Mouse (Mus musculus): ENCODE data around the gene Klk5. TPM values are rescaled to one million over a fixed set of nuclear protein-coding genes. Genes with fewer than 3 reads are reported as not detected.

The Klk5 gene
- polyA plus RNA-seq, 1 experiment, result not detected

GRCm38 (mm10) chr7:43873237-43873636, 31.5 kb downstream of the Klk5 start:
- no peaks in the 10 kb centered on the region for H3K79me2 ChIP-seq (ENCODE audit: control insufficient read depth, insufficient read depth)
- TF ChIP-seq MAX (IDR thresholded peaks at IDR 0.05; ENCODE audit: low read depth) (no peak), REST (IDR thresholded peaks at IDR 0.05; ENCODE audit: insufficient read depth, insufficient read length) (no peak), CEBPB (IDR thresholded peaks at IDR 0.05; ENCODE audit: insufficient read depth, poor library complexity, severe bottlenecking) (no peak), MYOD1 (IDR thresholded peaks at IDR 0.05; ENCODE audit: control insufficient read depth in 1 of 3, insufficient read length in 2 of 3, low read depth in 2 of 3) (no peak), POLR2AphosphoS2 (IDR thresholded peaks at IDR 0.05; ENCODE audit: insufficient read length, low read depth) (no peak), E2F4 (IDR thresholded peaks at IDR 0.05; ENCODE audit: insufficient read depth) (no peak), SRF (IDR thresholded peaks at IDR 0.05; ENCODE audit: control insufficient read depth, insufficient read length, low read depth) (no peak)
- peaks cover 5% of the 10 kb centered on the region for H3K27me3 ChIP-seq (ENCODE audit: control insufficient read depth, insufficient read depth, insufficient read length)
- no peak overlapping the region for H3ac ChIP-seq (ENCODE audit: control insufficient read depth, insufficient read length)
- no peak overlapping the region for H3K4me2 ChIP-seq (ENCODE audit: low read depth)
- H3K4me3 ChIP-seq, result no peak overlapping the region
- no peaks in the 10 kb centered on the region for H3K36me3 ChIP-seq (ENCODE audit: control insufficient read depth, insufficient read depth)

GRCm38 (mm10) chr7:43873674-43874073, 31.9 kb downstream of the Klk5 start:
- no peak for TF ChIP-seq TCF3 (IDR thresholded peaks at IDR 0.05; ENCODE audit: insufficient read length, low read depth)
- TF ChIP-seq MYOD1 (IDR thresholded peaks at IDR 0.05; ENCODE audit: control insufficient read depth in 1 of 3, insufficient read length in 2 of 3, low read depth in 2 of 3), result no peak
- TF ChIP-seq USF1 (IDR thresholded peaks at IDR 0.05; ENCODE audit: low read depth), result no peak
- Histone ChIP-seq H3ac (ENCODE audit: control insufficient read depth, insufficient read length) (no peak overlapping the region), H3K4me3 (no peak overlapping the region), H3K27me3 (ENCODE audit: control insufficient read depth, insufficient read depth, insufficient read length) (peaks cover 5% of the 10 kb centered on the region), H3K79me2 (ENCODE audit: control insufficient read depth, insufficient read depth) (no peaks in the 10 kb centered on the region), H3K4me2 (ENCODE audit: low read depth) (no peak overlapping the region), H3K36me3 (ENCODE audit: control insufficient read depth, insufficient read depth) (no peaks in the 10 kb centered on the region)

- H3K36me3 ChIP-seq (ENCODE audit: control insufficient read depth, insufficient read depth), result no peaks in the 10 kb centered on the region
- no peak overlapping the region for H3ac ChIP-seq (ENCODE audit: control insufficient read depth, insufficient read length)
- H3K4me2 ChIP-seq (ENCODE audit: low read depth), result no peak overlapping the region
- H3K79me2 ChIP-seq (ENCODE audit: control insufficient read depth, insufficient read depth), result no peaks in the 10 kb centered on the region
- peaks cover 5% of the 10 kb centered on the region for H3K27me3 ChIP-seq (ENCODE audit: control insufficient read depth, insufficient read depth, insufficient read length)
- no peak for TF ChIP-seq E2F4 (IDR thresholded peaks at IDR 0.05; ENCODE audit: insufficient read depth)
- no peak for TF ChIP-seq POLR2AphosphoS2 (IDR thresholded peaks at IDR 0.05; ENCODE audit: insufficient read length, low read depth)
- TF ChIP-seq CEBPB (IDR thresholded peaks at IDR 0.05; ENCODE audit: insufficient read depth, poor library complexity, severe bottlenecking), result no peak
- TF ChIP-seq TCF12 (IDR thresholded peaks at IDR 0.05; ENCODE audit: insufficient read depth, poor library complexity, severe bottlenecking), result no peak
- no peak for TF ChIP-seq MAX (IDR thresholded peaks at IDR 0.05; ENCODE audit: low read depth)
- TF ChIP-seq MYOD1 (IDR thresholded peaks at IDR 0.05; ENCODE audit: control insufficient read depth in 1 of 3, insufficient read length in 2 of 3, low read depth in 2 of 3), result no peak
- TF ChIP-seq USF1 (IDR thresholded peaks at IDR 0.05; ENCODE audit: low read depth), result no peak
- TF ChIP-seq TCF3 (IDR thresholded peaks at IDR 0.05; ENCODE audit: insufficient read length, low read depth), result no peak
- TF ChIP-seq SRF (IDR thresholded peaks at IDR 0.05; ENCODE audit: control insufficient read depth, insufficient read length, low read depth), result no peak
- no peak for TF ChIP-seq REST (IDR thresholded peaks at IDR 0.05; ENCODE audit: insufficient read depth, insufficient read length)
- H3K4me3 ChIP-seq, result no peak overlapping the region
Measured at GRCm38 (mm10) chr7:43874868-43875375, 33.2 kb downstream of the Klk5 start.

- no peak overlapping the region for H3K4me3 ChIP-seq
- no peaks in the 10 kb centered on the region for H3K36me3 ChIP-seq (ENCODE audit: control insufficient read depth, insufficient read depth)
- TF ChIP-seq MYOG (IDR thresholded peaks at IDR 0.05; ENCODE audit: control insufficient read depth in 1 of 3, insufficient read depth in 1 of 3, insufficient read length in 2 of 3, low read depth in 2 of 3), result no peak
- no peak for TF ChIP-seq MYOD1 (IDR thresholded peaks at IDR 0.05; ENCODE audit: control insufficient read depth in 1 of 3, insufficient read length in 2 of 3, low read depth in 2 of 3)
- TF ChIP-seq E2F4 (IDR thresholded peaks at IDR 0.05; ENCODE audit: insufficient read depth), result no peak
- TF ChIP-seq SRF (IDR thresholded peaks at IDR 0.05; ENCODE audit: control insufficient read depth, insufficient read length, low read depth), result no peak
- TF ChIP-seq CEBPB (IDR thresholded peaks at IDR 0.05; ENCODE audit: insufficient read depth, poor library complexity, severe bottlenecking), result no peak
- no peak for TF ChIP-seq MAX (IDR thresholded peaks at IDR 0.05; ENCODE audit: low read depth)
- TF ChIP-seq POLR2A (IDR thresholded peaks at IDR 0.05; ENCODE audit: insufficient read length, low read depth), result no peak
- TF ChIP-seq REST (IDR thresholded peaks at IDR 0.05; ENCODE audit: insufficient read depth, insufficient read length), result no peak
- TF ChIP-seq TCF3 (IDR thresholded peaks at IDR 0.05; ENCODE audit: insufficient read length, low read depth), result no peak
- no peak overlapping the region for H3ac ChIP-seq (ENCODE audit: control insufficient read depth, insufficient read length)
- H3K4me2 ChIP-seq (ENCODE audit: low read depth), result no peak overlapping the region
- no peaks in the 10 kb centered on the region for H3K27me3 ChIP-seq (ENCODE audit: control insufficient read depth, insufficient read depth, insufficient read length)
- H3K79me2 ChIP-seq (ENCODE audit: control insufficient read depth, insufficient read depth), result no peaks in the 10 kb centered on the region
Measured at GRCm38 (mm10) chr7:43876444-43876843, 34.7 kb downstream of the Klk5 start.

DNA sequence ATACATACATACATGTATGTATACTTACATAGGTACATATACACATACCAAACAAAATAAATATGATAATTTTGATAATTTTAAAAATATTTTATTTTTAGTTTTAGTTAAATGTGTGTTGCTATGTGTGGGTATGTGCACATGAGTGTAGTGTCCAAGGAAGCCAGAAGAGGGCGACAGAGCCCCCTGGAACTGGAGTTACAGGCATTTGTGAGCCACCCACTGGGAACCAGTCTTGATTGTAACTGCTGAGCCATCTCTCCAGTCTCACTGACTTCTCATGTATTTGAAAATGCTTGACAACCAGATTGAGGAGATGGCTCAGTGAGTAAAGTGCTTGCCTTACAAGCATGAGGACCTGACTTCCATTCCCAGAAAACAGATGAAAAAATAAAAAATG, 36.5 kb downstream of the Klk5 start:
- Histone ChIP-seq H3K4me3 (no peak overlapping the region), H3K4me2 (ENCODE audit: low read depth) (no peak overlapping the region), H3K36me3 (ENCODE audit: control insufficient read depth, insufficient read depth) (no peaks in the 10 kb centered on the region), H3K79me2 (ENCODE audit: control insufficient read depth, insufficient read depth) (no peaks in the 10 kb centered on the region), H3ac (ENCODE audit: control insufficient read depth, insufficient read length) (no peak overlapping the region), H3K27me3 (ENCODE audit: control insufficient read depth, insufficient read depth, insufficient read length) (no peaks in the 10 kb centered on the region)
- TF ChIP-seq MAX (IDR thresholded peaks at IDR 0.05; ENCODE audit: low read depth) (no peak), MYOG (IDR thresholded peaks at IDR 0.05; ENCODE audit: control insufficient read depth in 1 of 3, insufficient read depth in 1 of 3, insufficient read length in 2 of 3, low read depth in 2 of 3) (no peak), TCF12 (IDR thresholded peaks at IDR 0.05; ENCODE audit: insufficient read depth, poor library complexity, severe bottlenecking) (no peak), POLR2AphosphoS2 (IDR thresholded peaks at IDR 0.05; ENCODE audit: insufficient read length, low read depth) (no peak), TCF3 (IDR thresholded peaks at IDR 0.05; ENCODE audit: insufficient read length, low read depth) (no peak), MYOD1 (IDR thresholded peaks at IDR 0.05; ENCODE audit: control insufficient read depth in 1 of 3, insufficient read length in 2 of 3, low read depth in 2 of 3) (no peak), POLR2A (IDR thresholded peaks at IDR 0.05; ENCODE audit: insufficient read length, low read depth) (no peak), USF1 (IDR thresholded peaks at IDR 0.05; ENCODE audit: low read depth) (no peak), CEBPB (IDR thresholded peaks at IDR 0.05; ENCODE audit: insufficient read depth, poor library complexity, severe bottlenecking) (no peak), SRF (IDR thresholded peaks at IDR 0.05; ENCODE audit: control insufficient read depth, insufficient read length, low read depth) (no peak), E2F4 (IDR thresholded peaks at IDR 0.05; ENCODE audit: insufficient read depth) (no peak), REST (IDR thresholded peaks at IDR 0.05; ENCODE audit: insufficient read depth, insufficient read length) (no peak)

Measured in myocyte (in vitro differentiated cells).